Mouse (Mus musculus): Measurements from ENCODE around the gene Stx1b. TPM values are rescaled to one million over a fixed set of nuclear protein-coding genes. Genes with fewer than 3 reads are reported as not detected.

Gene Stx1b
- total and polyA plus RNA-seq, 3 experiments: 0.08 to 0.31 TPM; not detected in 1

DNA sequence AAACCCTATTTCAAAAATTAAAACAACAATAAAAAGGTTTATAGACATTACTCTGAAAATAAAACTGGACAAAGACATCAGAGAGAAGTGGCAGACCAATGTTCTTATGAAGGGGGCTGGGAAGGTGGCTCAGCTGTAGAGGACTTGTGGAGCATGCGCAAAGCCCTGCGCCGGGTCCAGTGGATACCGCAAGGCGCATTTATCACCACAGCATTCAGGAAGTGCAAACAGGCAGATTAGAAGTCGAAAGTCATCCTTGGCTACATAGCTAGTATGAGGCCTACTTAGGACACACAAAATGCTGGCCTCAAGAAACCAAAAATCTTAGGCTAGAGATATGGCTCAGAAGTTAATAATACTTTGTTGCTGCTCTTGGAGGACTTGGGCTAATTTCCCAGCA is 33.9 kb upstream of the Stx1b start:
- TF ChIP-seq SMC3 (IDR thresholded peaks at IDR 0.05; ENCODE audit: low read depth, low read length) (no peak), USF1 (IDR thresholded peaks at IDR 0.05; ENCODE audit: low read depth, low read length) (no peak), POLR2A (IDR thresholded peaks at IDR 0.05; ENCODE audit: low read depth, low read length) (no peak), UBTF (IDR thresholded peaks at IDR 0.05; ENCODE audit: low read depth, low read length) (no peak)
- Histone ChIP-seq H3K79me2 (replicated peaks; ENCODE audit: control insufficient read depth, extremely low read depth, insufficient read depth, poor library complexity, severe bottlenecking) (no peaks in the 10 kb centered on the region), H3K36me3 (replicated peaks in 1 of 2; ENCODE audit: control insufficient read depth in 1 of 2, insufficient read depth in 1 of 2, low read length in 1 of 2) (peaks cover 0 to 4% of the 10 kb centered on the region in 2 experiments), H3K27me3 (replicated peaks) (no peaks in the 10 kb centered on the region), H3K4me1 (ENCODE audit: control insufficient read depth in 1 of 2, insufficient read depth in 2 of 2) (no peaks in the 10 kb centered on the region), H3K27ac (ENCODE audit: insufficient read depth, low read depth) (no peak overlapping the region), H3K9ac (ENCODE audit: insufficient read depth, low read depth) (no peak overlapping the region), H3K4me2 (ENCODE audit: insufficient read depth, low read depth, poor library complexity, severe bottlenecking) (no peak overlapping the region), H3K9me3 (replicated peaks; ENCODE audit: low read length) (no peaks in the 10 kb centered on the region), H3K4me3 (replicated peaks in 1 of 3; ENCODE audit: low read depth in 2 of 3, low read length in 2 of 3, poor library complexity in 1 of 3) (no peak overlapping the region)
- DNase-seq (ENCODE audit: extremely low read depth): no peak
- dilution Hi-C loops (cut with MboI; ENCODE audit: extremely low pct_ligation_motif_present, extremely low pct_unique_long_range_greater_than_20kb, low sequenced_read_pairs) (no loop called here), in situ Hi-C loops (cut with MboI; ENCODE audit: low pct_ligation_motif_present, low pct_unique_long_range_greater_than_20kb, low sequenced_read_pairs) (no loop called here)

DNA sequence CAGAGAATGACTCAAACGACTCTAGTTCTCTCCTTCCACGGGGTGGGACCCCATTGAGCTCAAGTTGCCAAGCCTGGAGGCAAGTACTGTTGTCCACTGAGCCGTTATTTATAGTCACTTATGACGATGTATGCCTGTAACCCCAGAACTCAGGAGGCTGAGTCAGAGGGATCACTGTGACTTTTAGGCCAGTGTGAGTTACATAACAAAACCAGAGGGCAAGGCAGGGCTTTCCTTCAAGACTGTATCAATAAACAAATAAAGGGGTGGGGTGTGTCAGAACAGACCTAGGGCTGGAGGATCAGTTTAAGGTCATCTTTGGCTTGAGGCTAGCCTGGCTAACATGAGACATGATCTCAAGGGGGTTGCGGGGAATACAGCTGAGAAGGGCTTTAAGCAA is 26.6 kb upstream of the Stx1b start:
- DNase-seq (ENCODE audit: extremely low read depth): no peak
- dilution Hi-C loops (cut with MboI; ENCODE audit: extremely low pct_ligation_motif_present, extremely low pct_unique_long_range_greater_than_20kb, low sequenced_read_pairs): no loop called here
- no peaks in the 10 kb centered on the region for H3K79me2 ChIP-seq (replicated peaks; ENCODE audit: control insufficient read depth, extremely low read depth, insufficient read depth, poor library complexity, severe bottlenecking)
- H3K27me3 ChIP-seq (replicated peaks): no peaks in the 10 kb centered on the region
- no peaks in the 10 kb centered on the region for H3K9me3 ChIP-seq (replicated peaks; ENCODE audit: low read length)
- TF ChIP-seq SMC3 (IDR thresholded peaks at IDR 0.05; ENCODE audit: low read depth, low read length) (no peak), IRF4 (IDR thresholded peaks at IDR 0.05; ENCODE audit: low read depth, low read length) (no peak), ZC3H11A (IDR thresholded peaks at IDR 0.05; ENCODE audit: low read depth, low read length) (no peak), TCF12 (IDR thresholded peaks at IDR 0.05; ENCODE audit: low read depth, low read length) (no peak), MYC (IDR thresholded peaks at IDR 0.05; ENCODE audit: low read depth, low read length) (no peak), GABPA (IDR thresholded peaks at IDR 0.05; ENCODE audit: insufficient replicate concordance, low read depth, low read length) (no peak), ZNF384 (IDR thresholded peaks at IDR 0.05; ENCODE audit: low read depth, low read length) (no peak), MAFK (IDR thresholded peaks at IDR 0.05; ENCODE audit: insufficient replicate concordance, low read length) (no peak), RAD21 (IDR thresholded peaks at IDR 0.05; ENCODE audit: low read depth, low read length) (no peak), CTCF (conservative IDR thresholded peaks at IDR 0.05 in 1 of 2, IDR thresholded peaks at IDR 0.05 in 1 of 2; ENCODE audit: low read depth in 2 of 2, low read length in 2 of 2) (no peak), ZMIZ1 (IDR thresholded peaks at IDR 0.05; ENCODE audit: low read depth, low read length) (no peak), POLR2AphosphoS2 (IDR thresholded peaks at IDR 0.05; ENCODE audit: low read depth, low read length) (no peak), CHD1 (IDR thresholded peaks at IDR 0.05; ENCODE audit: low read depth, low read length) (no peak), HCFC1 (IDR thresholded peaks at IDR 0.05; ENCODE audit: low read depth, low read length) (no peak), E2F4 (IDR thresholded peaks at IDR 0.05; ENCODE audit: insufficient replicate concordance, low read depth, low read length) (no peak), ELF1 (IDR thresholded peaks at IDR 0.05; ENCODE audit: low read depth, low read length) (no peak), PAX5 (IDR thresholded peaks at IDR 0.05; ENCODE audit: low read length) (no peak), MXI1 (IDR thresholded peaks at IDR 0.05; ENCODE audit: low read depth, low read length) (no peak), UBTF (IDR thresholded peaks at IDR 0.05; ENCODE audit: low read depth, low read length) (no peak)
- H3K27ac ChIP-seq (ENCODE audit: insufficient read depth, low read depth): no peak overlapping the region
- H3K4me2 ChIP-seq (ENCODE audit: insufficient read depth, low read depth, poor library complexity, severe bottlenecking): no peak overlapping the region
- H3K4me3 ChIP-seq (replicated peaks in 1 of 3; ENCODE audit: low read depth in 2 of 3, low read length in 2 of 3, poor library complexity in 1 of 3): no peak overlapping the region
- no peaks in the 10 kb centered on the region for H3K4me1 ChIP-seq (ENCODE audit: control insufficient read depth in 1 of 2, insufficient read depth in 2 of 2)
- H3K9ac ChIP-seq (ENCODE audit: insufficient read depth, low read depth): no peak overlapping the region
- in situ Hi-C loops (cut with MboI; ENCODE audit: low pct_ligation_motif_present, low pct_unique_long_range_greater_than_20kb, low sequenced_read_pairs): no loop called here
- H3K36me3 ChIP-seq (replicated peaks in 1 of 2; ENCODE audit: control insufficient read depth in 1 of 2, insufficient read depth in 1 of 2, low read length in 1 of 2): peaks cover 19 to 44% of the 10 kb centered on the region in 2 experiments

All from CH12.LX (cell line).